Mouse (Mus musculus): ENCODE results near the gene Rab3a. TPM values are rescaled to one million over a fixed set of nuclear protein-coding genes. Genes with fewer than 3 reads are reported as not detected.

The Rab3a gene
- polyA plus RNA-seq, 1 experiment, result 7.8 TPM

- peaks cover 48% of the 10 kb centered on the region for H3K27me3 ChIP-seq (replicated peaks)
- no peak for TF ChIP-seq GATA1 (IDR thresholded peaks at IDR 0.05; ENCODE audit: borderline replicate concordance, low read length)
- no peak for TF ChIP-seq FLI1 (IDR thresholded peaks at IDR 0.05; ENCODE audit: low read length)
Observed at GRCm38 (mm10) chr8:70737705-70738104, 16.8 kb upstream of the Rab3a start.

GRCm38 (mm10) chr8:70738211-70738610, 16.3 kb upstream of the Rab3a start:
- TF ChIP-seq FLI1 (IDR thresholded peaks at IDR 0.05; ENCODE audit: low read length), result no peak
- no peak for TF ChIP-seq GATA1 (IDR thresholded peaks at IDR 0.05; ENCODE audit: borderline replicate concordance, low read length)
- Histone ChIP-seq H3K9me3 (no peaks in the 10 kb centered on the region), H3K36me3 (replicated peaks; ENCODE audit: low read length) (no peaks in the 10 kb centered on the region), H3K4me3 (replicated peaks) (no peak overlapping the region), H3K27me3 (replicated peaks) (peaks cover 48% of the 10 kb centered on the region), H3K4me1 (peaks cover 8% of the 10 kb centered on the region)

More at GRCm38 (mm10) chr8:70737705-70738104, 16.8 kb upstream of the Rab3a start:
- no peaks in the 10 kb centered on the region for H3K9me3 ChIP-seq
- H3K4me3 ChIP-seq (replicated peaks), result no peak overlapping the region
- H3K36me3 ChIP-seq (replicated peaks; ENCODE audit: low read length), result no peaks in the 10 kb centered on the region
- H3K4me1 ChIP-seq, result peaks cover 5% of the 10 kb centered on the region; the same call in 1 of the 2 replicates

GRCm38 (mm10) chr8:70741661-70742060, 12.8 kb upstream of the Rab3a start:
- H3K9me3 ChIP-seq, result no peaks in the 10 kb centered on the region
- peaks cover 76% of the 10 kb centered on the region for H3K27me3 ChIP-seq (replicated peaks)
- H3K4me1 ChIP-seq, result peaks cover 31% of the 10 kb centered on the region
- H3K4me3 ChIP-seq (replicated peaks), result no peak overlapping the region
- TF ChIP-seq FLI1 (IDR thresholded peaks at IDR 0.05; ENCODE audit: low read length) (no peak), GATA1 (IDR thresholded peaks at IDR 0.05; ENCODE audit: borderline replicate concordance, low read length) (no peak)
- H3K36me3 ChIP-seq (replicated peaks; ENCODE audit: low read length), result no peaks in the 10 kb centered on the region

DNA sequence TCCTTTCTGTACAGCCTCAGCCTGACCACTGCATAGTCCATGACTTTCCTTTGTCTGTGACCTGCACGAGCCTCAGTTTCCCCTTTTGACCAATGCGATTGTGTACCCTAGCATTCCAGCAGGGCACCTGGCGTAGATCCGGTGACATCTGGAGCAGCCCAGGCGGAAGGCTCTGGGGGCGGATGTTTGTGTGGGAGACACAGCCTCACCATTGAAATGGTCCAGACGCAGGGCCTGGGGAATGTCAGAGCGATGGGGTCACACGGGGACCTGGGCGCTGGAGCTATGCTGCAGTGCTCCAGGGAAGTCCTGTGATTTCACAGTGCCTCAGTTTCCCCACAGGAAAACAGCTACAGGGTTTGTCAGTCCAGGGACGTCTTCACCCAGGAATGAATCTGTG, 12.3 kb upstream of the Rab3a start:
- no peak overlapping the region for H3K4me3 ChIP-seq (replicated peaks)
- no peaks in the 10 kb centered on the region for H3K9me3 ChIP-seq
- H3K4me1 ChIP-seq, result peaks cover 29% of the 10 kb centered on the region
- no peaks in the 10 kb centered on the region for H3K36me3 ChIP-seq (replicated peaks; ENCODE audit: low read length)
- H3K27me3 ChIP-seq (replicated peaks), result peaks cover 78% of the 10 kb centered on the region
- TF ChIP-seq GATA1 (IDR thresholded peaks at IDR 0.05; ENCODE audit: borderline replicate concordance, low read length), result no peak
- TF ChIP-seq FLI1 (IDR thresholded peaks at IDR 0.05; ENCODE audit: low read length), result no peak

DNA sequence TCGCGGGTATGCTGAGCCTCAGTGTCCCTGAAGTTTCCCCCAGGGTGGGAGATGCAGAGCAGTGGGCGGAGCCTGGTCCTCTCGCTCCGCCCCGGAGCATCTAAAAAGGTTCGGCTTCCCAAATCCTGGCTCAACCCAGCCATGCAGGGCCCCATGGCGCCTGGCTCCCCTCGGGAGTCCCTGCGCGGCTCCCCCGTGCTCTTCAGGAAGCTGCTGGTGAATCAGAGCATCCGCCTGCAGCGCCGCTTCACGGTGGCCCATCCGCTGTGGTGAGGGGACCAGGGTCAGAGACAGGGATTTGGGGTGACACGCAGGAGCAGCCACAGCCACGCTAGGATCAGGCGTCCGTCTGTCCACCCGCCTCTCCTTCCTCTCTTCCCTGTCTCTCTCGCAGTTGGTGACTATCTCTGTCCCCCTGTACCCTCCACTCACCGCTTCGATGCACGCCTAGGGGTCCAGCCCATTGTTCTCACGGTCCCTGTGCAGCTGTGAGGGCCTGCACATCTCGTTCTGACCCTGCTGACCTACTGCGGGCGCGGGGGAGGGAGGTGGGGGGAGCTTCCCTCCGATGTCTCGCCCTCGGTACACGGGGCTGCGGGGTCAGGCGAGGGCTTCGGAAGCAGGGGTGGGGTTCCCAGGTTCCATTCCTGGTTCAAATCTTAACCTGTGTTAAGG, 11.4 kb upstream of the Rab3a start:
- H3K9me3 ChIP-seq, result no peaks in the 10 kb centered on the region
- peaks cover 29% of the 10 kb centered on the region for H3K4me1 ChIP-seq
- no peak for TF ChIP-seq FLI1 (IDR thresholded peaks at IDR 0.05; ENCODE audit: low read length)
- peaks cover 85% of the 10 kb centered on the region for H3K27me3 ChIP-seq (replicated peaks)
- peak overlapping the region; percentile 87 for H3K4me3 ChIP-seq (replicated peaks)
- H3K36me3 ChIP-seq (replicated peaks; ENCODE audit: low read length), result no peaks in the 10 kb centered on the region

- Histone ChIP-seq H3K27me3 (replicated peaks) (peaks cover 89% of the 10 kb centered on the region), H3K4me3 (replicated peaks) (peak overlapping the region; percentile 87), H3K36me3 (replicated peaks; ENCODE audit: low read length) (no peaks in the 10 kb centered on the region), H3K9me3 (no peaks in the 10 kb centered on the region), H3K4me1 (peaks cover 29% of the 10 kb centered on the region)
- TF ChIP-seq GATA1 (IDR thresholded peaks at IDR 0.05; ENCODE audit: borderline replicate concordance, low read length) (no peak), FLI1 (IDR thresholded peaks at IDR 0.05; ENCODE audit: low read length) (no peak)
Observed at GRCm38 (mm10) chr8:70743656-70744590, 10.6 kb upstream of the Rab3a start.

DNA sequence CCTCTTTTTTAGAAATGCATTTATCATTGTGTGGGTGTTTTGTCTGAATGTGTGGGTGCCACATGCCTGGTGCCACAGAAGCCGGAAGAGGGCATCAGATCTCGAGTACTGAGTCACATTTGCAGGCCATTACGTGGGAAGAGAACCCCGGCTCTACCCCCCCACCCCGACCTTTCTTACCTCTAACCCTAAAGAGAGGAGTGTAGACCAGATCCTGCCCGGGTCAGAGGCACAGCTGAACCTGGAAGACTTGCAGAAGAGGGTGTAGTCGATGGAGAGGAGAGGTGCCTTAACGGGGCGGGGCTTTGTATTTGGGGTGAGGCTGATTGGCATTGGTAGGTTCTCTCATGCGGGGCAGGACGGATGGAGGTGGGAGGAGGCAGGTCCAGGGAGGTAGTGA, 9.7 kb upstream of the Rab3a start:
- H3K9me3 ChIP-seq, result no peaks in the 10 kb centered on the region
- no peak overlapping the region for H3K4me3 ChIP-seq (replicated peaks)
- H3K36me3 ChIP-seq (replicated peaks; ENCODE audit: low read length), result no peaks in the 10 kb centered on the region
- TF ChIP-seq GATA1 (IDR thresholded peaks at IDR 0.05; ENCODE audit: borderline replicate concordance, low read length) (no peak), FLI1 (IDR thresholded peaks at IDR 0.05; ENCODE audit: low read length) (no peak)
- peaks cover 29% of the 10 kb centered on the region for H3K4me1 ChIP-seq
- H3K27me3 ChIP-seq (replicated peaks), result peaks cover 97% of the 10 kb centered on the region

DNA sequence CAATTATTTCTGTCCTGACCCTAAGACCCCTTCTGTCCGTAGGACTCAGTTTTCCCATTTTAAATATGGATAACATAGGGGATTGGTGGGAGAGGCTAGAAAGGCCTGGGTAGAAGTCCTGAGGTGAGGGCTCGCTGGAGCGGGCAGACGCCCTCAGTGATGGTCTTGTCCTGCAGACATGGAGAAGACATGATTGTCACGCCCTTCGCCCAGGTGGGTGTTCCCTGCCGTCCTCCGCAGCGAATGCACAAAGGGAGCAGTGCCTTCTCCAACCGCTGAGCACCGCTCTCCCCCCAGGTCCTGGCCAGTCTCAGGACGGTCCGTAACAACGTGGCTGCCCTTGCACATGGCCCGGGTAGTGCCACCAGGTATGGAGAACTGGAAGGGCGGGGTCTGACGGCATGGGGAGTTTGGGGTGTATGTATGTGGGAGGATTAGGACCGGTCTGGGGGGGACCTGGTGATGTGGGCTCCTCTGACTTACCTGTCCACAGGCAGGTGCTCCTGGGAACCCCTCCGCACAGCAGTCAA, 8.7 kb upstream of the Rab3a start:
- Histone ChIP-seq H3K36me3 (replicated peaks; ENCODE audit: low read length) (no peaks in the 10 kb centered on the region), H3K4me1 (peaks cover 29% of the 10 kb centered on the region), H3K27me3 (replicated peaks) (peaks cover 97% of the 10 kb centered on the region)

GRCm38 (mm10) chr8:70746676-70747075, 7.8 kb upstream of the Rab3a start:
- H3K4me1 ChIP-seq, result peaks cover 29% of the 10 kb centered on the region
- H3K27me3 ChIP-seq (replicated peaks), result peaks cover 88% of the 10 kb centered on the region
- no peaks in the 10 kb centered on the region for H3K9me3 ChIP-seq
- peak overlapping the region; percentile 42 for H3K4me3 ChIP-seq (replicated peaks)
- H3K36me3 ChIP-seq (replicated peaks; ENCODE audit: low read length), result no peaks in the 10 kb centered on the region
- TF ChIP-seq FLI1 (IDR thresholded peaks at IDR 0.05; ENCODE audit: low read length) (no peak), GATA1 (IDR thresholded peaks at IDR 0.05; ENCODE audit: borderline replicate concordance, low read length) (no peak)

More for the DNA sequence above, 8.7 kb upstream of the Rab3a start:
- no peak overlapping the region for H3K4me3 ChIP-seq (replicated peaks)
- H3K9me3 ChIP-seq, result no peaks in the 10 kb centered on the region
- TF ChIP-seq GATA1 (IDR thresholded peaks at IDR 0.05; ENCODE audit: borderline replicate concordance, low read length), result no peak
- TF ChIP-seq FLI1 (IDR thresholded peaks at IDR 0.05; ENCODE audit: low read length), result no peak
